Mouse (Mus musculus): ENCODE results near the gene Arid2. TPM values are rescaled to one million over a fixed set of nuclear protein-coding genes. Genes with fewer than 3 reads are reported as not detected.

The Arid2 gene
- polyA plus RNA-seq, 1 experiment from 2014 or later = 16.8 TPM

GRCm38 (mm10) chr15:96286935-96287292 is 404 bp upstream of the Arid2 start:
- peak overlapping the region; percentile 97 for H3K9ac ChIP-seq
- H3K4me2 ChIP-seq (replicated peaks) = peak overlapping the region; percentile 82
- H3K27me3 ChIP-seq (replicated peaks) = no peaks in the 10 kb centered on the region
- H3K4me3 ChIP-seq (replicated peaks) = peak overlapping the region; percentile 84
- peaks cover 14% of the 10 kb centered on the region for H3K4me1 ChIP-seq (replicated peaks)
- WGBS = 0% methylated on average over 24 of the region's 63 CpGs
- peak; percentile 49 for ATAC-seq
- no peaks in the 10 kb centered on the region for H3K36me3 ChIP-seq
- peak overlapping the region; percentile 100 for H3K27ac ChIP-seq
- no peaks in the 10 kb centered on the region for H3K9me3 ChIP-seq

- ATAC-seq = no peak
- peak overlapping the region; percentile 97 for H3K9ac ChIP-seq
- no peaks in the 10 kb centered on the region for H3K27me3 ChIP-seq (replicated peaks)
- peaks cover 12% of the 10 kb centered on the region for H3K4me1 ChIP-seq (replicated peaks)
- H3K9me3 ChIP-seq = no peaks in the 10 kb centered on the region
- H3K36me3 ChIP-seq = no peaks in the 10 kb centered on the region
- H3K4me2 ChIP-seq (replicated peaks) = peak overlapping the region; percentile 82
- H3K4me3 ChIP-seq (replicated peaks) = peak overlapping the region; percentile 84
- WGBS = under 1% methylated on average over 94 of the region's 97 CpGs
- H3K27ac ChIP-seq = peak overlapping the region; percentile 100
Observed at GRCm38 (mm10) chr15:96287976-96288835, 888 bp downstream of the Arid2 start.

GRCm38 (mm10) chr15:96288836-96289390 is 1.6 kb downstream of the Arid2 start:
- no peak for ATAC-seq
- 0 out of 2 replicates have a peak, but pooled peaks cover 7% of the 10 kb centered on the region for H3K4me1 ChIP-seq (replicated peaks)
- no peaks in the 10 kb centered on the region for H3K27me3 ChIP-seq (replicated peaks)
- H3K4me3 ChIP-seq (replicated peaks) = peak overlapping the region; percentile 84
- peak overlapping the region; percentile 74 for H3K4me2 ChIP-seq (replicated peaks)
- WGBS = 4% methylated on average over 9 of the region's 9 CpGs
- peak overlapping the region; percentile 100 for H3K27ac ChIP-seq
- no peaks in the 10 kb centered on the region for H3K9me3 ChIP-seq
- peak overlapping the region; percentile 97 for H3K9ac ChIP-seq
- H3K36me3 ChIP-seq = no peaks in the 10 kb centered on the region

GRCm38 (mm10) chr15:96290001-96290400 is 2.7 kb downstream of the Arid2 start:
- Histone ChIP-seq H3K36me3 (no peaks in the 10 kb centered on the region), H3K9ac (no peak overlapping the region), H3K27me3 (replicated peaks) (no peaks in the 10 kb centered on the region), H3K9me3 (no peaks in the 10 kb centered on the region), H3K4me3 (replicated peaks) (no peak overlapping the region; the same call in 1 of the 2 replicates), H3K4me2 (replicated peaks) (peak overlapping the region; percentile 33; the same call in 1 of the 2 replicates), H3K27ac (no peak overlapping the region), H3K4me1 (replicated peaks) (peaks cover 6% of the 10 kb centered on the region; the same call in 1 of the 2 replicates)
- ATAC-seq = no peak
- WGBS = 71% methylated on average over 1 of the region's 1 CpGs

- 61% methylated on average over 3 of the region's 3 CpGs for whole genome bisulfite sequencing
Observed at GRCm38 (mm10) chr15:96293444-96293843, 6.1 kb downstream of the Arid2 start.

GRCm38 (mm10) chr15:96297078-96297590 is 9.8 kb downstream of the Arid2 start:
- H3K27ac ChIP-seq = no peak overlapping the region
- WGBS = 59% methylated on average over 9 of the region's 9 CpGs
- H3K4me3 ChIP-seq (replicated peaks) = no peak overlapping the region
- peaks cover 8% of the 10 kb centered on the region for H3K4me1 ChIP-seq (replicated peaks)
- ATAC-seq = 0 out of 2 replicates have a peak, but pooled peaks have one; percentile 56
- no peak overlapping the region for H3K9ac ChIP-seq
- no peak overlapping the region for H3K4me2 ChIP-seq (replicated peaks)
- no peaks in the 10 kb centered on the region for H3K9me3 ChIP-seq
- H3K36me3 ChIP-seq = no peaks in the 10 kb centered on the region
- no peaks in the 10 kb centered on the region for H3K27me3 ChIP-seq (replicated peaks)

More at GRCm38 (mm10) chr15:96293444-96293843, 6.1 kb downstream of the Arid2 start:
- no peaks in the 10 kb centered on the region for H3K27me3 ChIP-seq (replicated peaks)
- no peak overlapping the region for H3K9ac ChIP-seq
- H3K9me3 ChIP-seq = no peaks in the 10 kb centered on the region
- H3K27ac ChIP-seq = no peak overlapping the region
- H3K4me3 ChIP-seq (replicated peaks) = no peak overlapping the region
- H3K4me2 ChIP-seq (replicated peaks) = no peak overlapping the region
- H3K36me3 ChIP-seq = no peaks in the 10 kb centered on the region
- H3K4me1 ChIP-seq (replicated peaks) = peaks cover 14% of the 10 kb centered on the region
- ATAC-seq = no peak

GRCm38 (mm10) chr15:96297623-96298188 is 10.4 kb downstream of the Arid2 start:
- Histone ChIP-seq H3K27ac (no peak overlapping the region), H3K9me3 (no peaks in the 10 kb centered on the region), H3K4me3 (replicated peaks) (no peak overlapping the region), H3K4me2 (replicated peaks) (no peak overlapping the region), H3K4me1 (replicated peaks) (peaks cover 8% of the 10 kb centered on the region), H3K27me3 (replicated peaks) (no peaks in the 10 kb centered on the region), H3K9ac (no peak overlapping the region), H3K36me3 (no peaks in the 10 kb centered on the region)
- 90% methylated on average over 9 of the region's 9 CpGs for WGBS
- no peak for ATAC-seq

GRCm38 (mm10) chr15:96309310-96309709 is 22.0 kb downstream of the Arid2 start:
- Histone ChIP-seq H3K9me3 (no peaks in the 10 kb centered on the region), H3K4me2 (replicated peaks) (no peak overlapping the region), H3K4me1 (replicated peaks) (no peaks in the 10 kb centered on the region), H3K27me3 (replicated peaks) (no peaks in the 10 kb centered on the region), H3K9ac (no peak overlapping the region), H3K4me3 (replicated peaks) (no peak overlapping the region), H3K27ac (no peak overlapping the region), H3K36me3 (no peaks in the 10 kb centered on the region)
- no peak for ATAC-seq
- 75% methylated on average over 6 of the region's 6 CpGs for WGBS

GRCm38 (mm10) chr15:96312902-96313301 is 25.6 kb downstream of the Arid2 start:
- ATAC-seq = no peak
- WGBS = 94% methylated on average over 1 of the region's 1 CpGs

GRCm38 (mm10) chr15:96315664-96316063 is 28.3 kb downstream of the Arid2 start:
- no peaks in the 10 kb centered on the region for H3K36me3 ChIP-seq
- H3K27me3 ChIP-seq (replicated peaks) = no peaks in the 10 kb centered on the region
- no peak for ATAC-seq
- H3K9ac ChIP-seq = no peak overlapping the region
- no peaks in the 10 kb centered on the region for H3K4me1 ChIP-seq (replicated peaks)
- no peak overlapping the region for H3K4me2 ChIP-seq (replicated peaks)
- WGBS = 30% methylated on average over 1 of the region's 1 CpGs
- no peak overlapping the region for H3K4me3 ChIP-seq (replicated peaks)
- no peak overlapping the region for H3K27ac ChIP-seq
- H3K9me3 ChIP-seq = no peaks in the 10 kb centered on the region

More at GRCm38 (mm10) chr15:96312902-96313301, 25.6 kb downstream of the Arid2 start:
- Histone ChIP-seq H3K27ac (no peak overlapping the region), H3K9ac (no peak overlapping the region), H3K9me3 (no peaks in the 10 kb centered on the region), H3K36me3 (no peaks in the 10 kb centered on the region), H3K4me2 (replicated peaks) (no peak overlapping the region), H3K4me1 (replicated peaks) (no peaks in the 10 kb centered on the region), H3K4me3 (replicated peaks) (no peak overlapping the region), H3K27me3 (replicated peaks) (no peaks in the 10 kb centered on the region)

- Histone ChIP-seq H3K4me1 (replicated peaks) (no peaks in the 10 kb centered on the region), H3K27ac (no peak overlapping the region), H3K27me3 (replicated peaks) (no peaks in the 10 kb centered on the region), H3K9ac (no peak overlapping the region), H3K4me3 (replicated peaks) (no peak overlapping the region), H3K4me2 (replicated peaks) (no peak overlapping the region), H3K36me3 (no peaks in the 10 kb centered on the region), H3K9me3 (no peaks in the 10 kb centered on the region)
- ATAC-seq = peak; percentile 39; the same call in 1 of the 2 replicates
- 78% methylated on average over 8 of the region's 8 CpGs for WGBS
Observed at GRCm38 (mm10) chr15:96319335-96319734, 32.0 kb downstream of the Arid2 start.

GRCm38 (mm10) chr15:96325726-96326328 is 38.5 kb downstream of the Arid2 start:
- no peak overlapping the region for H3K4me3 ChIP-seq (replicated peaks)
- no peaks in the 10 kb centered on the region for H3K9me3 ChIP-seq
- H3K4me2 ChIP-seq (replicated peaks) = no peak overlapping the region
- 79% methylated on average over 7 of the region's 7 CpGs for WGBS
- H3K27me3 ChIP-seq (replicated peaks) = no peaks in the 10 kb centered on the region
- H3K36me3 ChIP-seq = no peaks in the 10 kb centered on the region
- H3K4me1 ChIP-seq (replicated peaks) = no peaks in the 10 kb centered on the region
- H3K27ac ChIP-seq = no peak overlapping the region
- ATAC-seq = peak; percentile 87
- H3K9ac ChIP-seq = no peak overlapping the region
